Comparison of ENCODE assay signal across 11 mouse cellular contexts in the genomic region with DNA sequence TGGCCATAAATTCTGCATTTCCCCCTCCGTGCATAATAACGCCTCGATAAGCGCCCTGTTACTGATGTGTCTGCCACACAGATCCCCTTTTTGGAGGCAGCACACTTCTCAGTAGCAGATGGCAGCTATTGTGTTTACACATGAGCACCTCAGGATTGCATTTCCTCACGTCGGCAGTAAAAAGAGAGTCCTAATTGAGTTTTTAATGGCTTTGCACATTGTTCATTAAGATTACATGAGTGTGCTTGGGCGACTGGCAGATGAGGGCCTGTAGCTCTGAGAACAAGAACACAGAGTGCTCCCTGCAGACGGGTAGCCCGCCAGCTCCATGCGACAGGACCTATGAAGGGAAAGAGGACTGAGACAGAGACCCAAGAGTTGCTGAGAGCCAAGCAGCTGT.
A peak's percentile ranks its signal among the peaks of the same experiment; 100 is the strongest.
DNase-seq lines count a peak whose midpoint lies in the region; ATAC-seq and TF ChIP-seq lines count a peak whose summit lies in the region.
"Had no signal": no experiment of that assay in that cellular context is flagged by ENCODE, and none has a peak within 500 bp of the region (broad histone marks: within the 10 kb centered on the region; RNA-seq: fewer than 3 reads in every experiment).

No protein-coding gene starts in this region.

- peaks cover 6% of the 10 kb centered on the region; the same call in 1 of the 2 replicates for H3K4me1 ChIP-seq in forebrain, postnatal 0 days (ENCODE audit: insufficient read depth)
- H3K4me1 ChIP-seq in midbrain, embryonic 14.5 days (ENCODE audit: control insufficient read depth, insufficient read depth, low read length): 0 out of 2 replicates have a peak, but pooled peaks cover 4% of the 10 kb centered on the region
- H3K4me1 ChIP-seq: heart, embryonic 12.5 days; limb, embryonic 15.5 days had no signal

- H3K27ac ChIP-seq in forebrain, postnatal 0 days (ENCODE audit: low read depth, low read length): peak overlapping the region; percentile 23; the same call in 1 of the 2 replicates
- 0 out of 2 replicates have a peak overlapping the region, but pooled peaks have one; percentile 49 for H3K27ac ChIP-seq in midbrain, embryonic 14.5 days (replicated peaks; ENCODE audit: low read depth, low read length)
- H3K27ac ChIP-seq: limb, embryonic 15.5 days had no signal

- no peaks in the 10 kb centered on the region for H3K27me3 ChIP-seq in forebrain, postnatal 0 days (ENCODE audit: insufficient read depth, low read length)
- no peaks in the 10 kb centered on the region for H3K27me3 ChIP-seq in midbrain, embryonic 14.5 days (ENCODE audit: control insufficient read depth, insufficient read depth, low read length)
- H3K27me3 ChIP-seq: heart, embryonic 12.5 days; limb, embryonic 15.5 days had no signal

- H3K4me2 ChIP-seq in forebrain, postnatal 0 days (ENCODE audit: low read depth): no peak overlapping the region
- H3K4me2 ChIP-seq in midbrain, embryonic 14.5 days (ENCODE audit: low read length): no peak overlapping the region
- H3K4me2 ChIP-seq: heart, embryonic 12.5 days; limb, embryonic 15.5 days had no signal

- 15% methylated on average over 10 of the region's 10 CpGs for WGBS in forebrain, postnatal 0 days
- 24% methylated on average over 10 of the region's 10 CpGs for WGBS in midbrain, embryonic 14.5 days

- no peak for TF ChIP-seq CTCF in forebrain, postnatal 0 days (IDR thresholded peaks at IDR 0.05; ENCODE audit: low read depth)

- peak; percentile 65 for ATAC-seq in forebrain, postnatal 0 days
- peak; percentile 43; the same call in 1 of the 2 replicates for ATAC-seq in midbrain, embryonic 14.5 days (ENCODE audit: low FRiP score, low TSS enrichment)

- no peaks in the 10 kb centered on the region for H3K36me3 ChIP-seq in forebrain, postnatal 0 days (ENCODE audit: insufficient read depth)
- no peaks in the 10 kb centered on the region for H3K36me3 ChIP-seq in midbrain, embryonic 14.5 days (ENCODE audit: control insufficient read depth, insufficient read depth, low read length)
- H3K36me3 ChIP-seq: heart, embryonic 12.5 days; limb, embryonic 15.5 days had no signal

- no peaks in the 10 kb centered on the region for H3K9me3 ChIP-seq in forebrain, postnatal 0 days (ENCODE audit: low read length)
- no peaks in the 10 kb centered on the region for H3K9me3 ChIP-seq in midbrain, embryonic 14.5 days (ENCODE audit: control insufficient read depth, low read length)
- H3K9me3 ChIP-seq: limb, embryonic 15.5 days had no signal

- peak; percentile 51 for DNase-seq in cerebellum, postnatal 10 days
- no peak for DNase-seq in cerebellum, adult 11-12 months
- peak; percentile 30 for DNase-seq in brain, embryonic 18.5 days (ENCODE audit: low read depth, low spot score)
- peak; percentile 58 for DNase-seq in forebrain, postnatal 0 days
- peak; percentile 67 for DNase-seq in midbrain, embryonic 14.5 days
- DNase-seq in urinary bladder, postnatal 36 days (ENCODE audit: low spot score in 2 of 2): no peak
- no peak for DNase-seq in heart, adult 9 months (ENCODE audit: low spot score in 2 of 2)
- DNase-seq in testis, postnatal 14 days (ENCODE audit: low spot score): no peak
- DNase-seq: thymus, postnatal 4 days had no signal

- H3K4me3 ChIP-seq in forebrain, postnatal 0 days (ENCODE audit: low read depth, low read length): no peak overlapping the region
- H3K4me3 ChIP-seq in midbrain, embryonic 14.5 days (replicated peaks; ENCODE audit: low read depth, low read length): no peak overlapping the region
- H3K4me3 ChIP-seq: heart, embryonic 12.5 days; limb, embryonic 15.5 days had no signal

- H3K9ac ChIP-seq in forebrain, postnatal 0 days: no peak overlapping the region
- no peak overlapping the region for H3K9ac ChIP-seq in midbrain, embryonic 14.5 days (replicated peaks; ENCODE audit: low read length)
- H3K9ac ChIP-seq: heart, embryonic 12.5 days; limb, embryonic 15.5 days had no signal

Comparison
In these comparisons a context has a peak if more than half of its experiments do, and no peak if none do; other contexts are left out.
1. DNase-seq: peak in cerebellum, postnatal 10 days (2 of 2), brain, embryonic 18.5 days (single experiment), forebrain, postnatal 0 days (single experiment) and midbrain, embryonic 14.5 days (single experiment); none in cerebellum, adult 11-12 months (single experiment), urinary bladder, postnatal 36 days (0 of 2), heart, adult 9 months (0 of 2) and testis, postnatal 14 days (single experiment).